Mouse (Mus musculus): ENCODE data around the gene Lmx1b.

The Lmx1b gene

GRCm38 (mm10) chr2:33582457-33583060 is 57.8 kb downstream of the Lmx1b start:
- no peak for DNase-seq (ENCODE audit: low read depth, low spot score)

GRCm38 (mm10) chr2:33581866-33582265 is 58.4 kb downstream of the Lmx1b start:
- DNase-seq (ENCODE audit: low read depth, low spot score) = peak; percentile 59

DNA sequence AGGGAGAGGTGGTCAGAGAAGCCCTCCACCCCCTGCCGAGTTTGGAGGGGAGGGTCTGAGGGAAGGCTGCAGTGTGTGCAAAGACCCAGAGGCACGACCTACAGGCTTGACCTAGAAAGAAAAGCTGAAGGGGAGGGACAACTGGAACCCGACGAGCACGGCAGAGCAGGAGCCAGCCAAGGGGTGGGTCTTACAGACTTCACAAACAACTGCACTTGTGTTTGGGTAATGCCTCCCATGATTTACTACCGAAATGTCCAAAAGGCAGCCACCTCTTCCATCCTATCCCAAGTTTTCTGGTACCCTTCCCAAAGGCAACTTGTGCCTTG is 58.9 kb downstream of the Lmx1b start:
- DNase-seq (ENCODE audit: low read depth, low spot score) = peak; percentile 71

DNA sequence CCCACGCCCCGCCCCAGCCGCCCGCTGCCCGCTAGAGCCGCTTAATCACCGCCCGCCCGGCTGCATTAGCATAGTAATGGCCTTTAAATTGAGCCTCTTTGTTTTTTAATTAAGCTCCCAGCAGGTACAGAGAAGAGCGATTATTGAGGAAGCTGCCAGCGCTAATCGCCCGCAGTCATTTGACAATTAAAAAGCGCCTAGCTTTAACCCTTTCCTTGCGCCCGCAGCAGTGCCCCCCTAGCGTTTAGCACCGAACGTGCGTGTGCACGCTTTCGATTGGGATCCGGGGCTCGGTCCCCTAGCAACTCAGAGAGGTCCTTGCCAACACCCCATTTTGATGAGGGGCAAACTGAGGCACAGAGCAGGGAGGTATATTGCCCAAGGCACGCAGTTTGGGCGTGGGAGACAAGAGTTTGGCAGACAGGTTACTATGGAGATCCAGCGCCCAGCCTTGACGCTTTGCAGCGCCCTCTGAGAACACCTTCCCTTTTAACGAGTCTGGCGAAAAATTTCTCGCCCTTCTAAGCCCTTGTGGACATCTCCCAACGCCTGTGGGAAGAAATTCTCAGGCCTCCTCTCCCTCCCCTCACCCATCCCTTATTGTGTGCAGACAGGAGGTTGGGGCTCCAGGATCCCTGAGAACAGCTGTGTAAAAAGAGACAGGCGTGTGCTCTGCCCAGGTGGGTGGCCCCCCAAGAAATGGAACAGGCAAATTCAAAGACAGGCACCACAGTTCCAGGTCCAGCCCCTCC is 59.4 kb downstream of the Lmx1b start:
- peak; percentile 85 for DNase-seq (ENCODE audit: low read depth, low spot score)

- DNase-seq (ENCODE audit: low read depth, low spot score) = no peak
Measured at GRCm38 (mm10) chr2:33575406-33575805, 64.9 kb downstream of the Lmx1b start.

DNA sequence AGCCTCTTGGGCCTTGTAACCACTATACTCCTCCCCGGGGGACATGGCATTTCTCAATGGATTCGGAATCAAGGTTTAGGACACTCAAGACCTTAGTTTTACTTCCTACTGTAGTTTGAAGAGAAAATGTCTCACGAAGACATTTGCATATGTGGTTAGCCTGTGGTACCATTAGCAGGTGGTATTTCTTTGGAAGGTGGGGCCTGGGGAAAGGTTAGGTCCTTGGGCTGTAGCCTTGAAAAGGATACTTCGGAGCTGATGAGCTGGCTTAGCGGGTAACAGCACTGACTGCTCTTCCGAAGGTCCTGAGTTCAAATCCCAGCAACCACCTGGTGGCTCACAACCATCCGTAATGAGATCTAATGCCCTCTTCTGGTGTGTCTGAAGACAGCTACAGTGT is 67.2 kb downstream of the Lmx1b start:
- DNase-seq (ENCODE audit: low read depth, low spot score) = no peak

- DNase-seq (ENCODE audit: low read depth, low spot score) = no peak
Measured at GRCm38 (mm10) chr2:33571219-33571824, 69.0 kb downstream of the Lmx1b start.

GRCm38 (mm10) chr2:33569698-33570097 is 70.6 kb downstream of the Lmx1b start:
- DNase-seq (ENCODE audit: low read depth, low spot score) = no peak

DNA sequence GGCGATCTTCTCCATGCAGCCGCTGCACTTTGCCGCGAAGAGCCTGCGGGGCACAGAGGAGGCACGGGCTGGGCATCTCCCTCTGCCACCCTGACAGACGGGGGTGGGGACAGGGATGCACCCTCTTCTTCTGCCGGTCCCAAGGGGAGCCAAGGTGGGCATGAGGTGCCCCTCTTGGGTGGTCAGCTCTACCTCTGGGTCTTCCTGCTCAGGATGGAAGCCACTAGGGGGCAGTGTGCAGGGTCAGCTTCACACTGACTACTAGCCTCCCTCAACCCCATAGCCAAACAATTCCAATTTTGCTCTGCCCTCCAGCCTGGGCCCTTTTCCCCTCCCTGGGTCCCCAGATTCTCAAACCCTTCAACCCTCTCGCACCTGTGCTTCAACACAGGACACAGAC is 71.1 kb downstream of the Lmx1b start:
- peak; percentile 55 for DNase-seq (ENCODE audit: low read depth, low spot score)

DNA sequence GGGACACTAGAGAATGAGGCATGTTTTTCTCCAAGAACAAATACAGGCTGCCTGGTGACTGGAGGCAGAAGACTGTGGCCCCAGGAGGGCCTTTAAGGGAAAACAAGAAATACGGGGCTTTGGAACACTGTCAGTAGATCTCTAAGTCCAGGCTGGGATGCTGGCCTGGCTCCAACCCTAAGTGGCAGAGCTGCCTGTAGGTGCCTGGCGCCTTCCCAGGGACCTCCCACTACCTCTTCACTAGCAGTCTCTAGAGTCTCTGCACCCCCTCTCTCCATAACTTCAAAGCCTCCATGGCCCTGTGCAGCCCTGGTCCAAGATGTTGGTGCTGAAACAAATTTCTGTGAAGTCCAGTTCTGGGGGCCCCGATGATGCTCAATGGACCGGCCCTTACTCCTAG is 74.4 kb downstream of the Lmx1b start:
- no peak for DNase-seq (ENCODE audit: low read depth, low spot score)

- DNase-seq (ENCODE audit: low read depth, low spot score) = no peak
Measured at GRCm38 (mm10) chr2:33564748-33565147, 75.6 kb downstream of the Lmx1b start.

GRCm38 (mm10) chr2:33559752-33560151 is 80.6 kb downstream of the Lmx1b start:
- DNase-seq (ENCODE audit: low read depth, low spot score) = peak; percentile 70

- peak; percentile 29 for DNase-seq (ENCODE audit: low read depth, low spot score)
Measured at GRCm38 (mm10) chr2:33559334-33559733, 81.0 kb downstream of the Lmx1b start.

- DNase-seq (ENCODE audit: low read depth, low spot score) = peak; percentile 48
Measured at GRCm38 (mm10) chr2:33558233-33558632, 82.1 kb downstream of the Lmx1b start.

- DNase-seq (ENCODE audit: low read depth, low spot score) = no peak
Measured at GRCm38 (mm10) chr2:33555573-33555972, 84.7 kb downstream of the Lmx1b start.

GRCm38 (mm10) chr2:33552672-33553071 is 87.6 kb downstream of the Lmx1b start:
- DNase-seq (ENCODE audit: low read depth, low spot score) = peak; percentile 77

- no peak for DNase-seq (ENCODE audit: low read depth, low spot score)
Measured at GRCm38 (mm10) chr2:33547595-33547994, 92.7 kb downstream of the Lmx1b start.

DNA sequence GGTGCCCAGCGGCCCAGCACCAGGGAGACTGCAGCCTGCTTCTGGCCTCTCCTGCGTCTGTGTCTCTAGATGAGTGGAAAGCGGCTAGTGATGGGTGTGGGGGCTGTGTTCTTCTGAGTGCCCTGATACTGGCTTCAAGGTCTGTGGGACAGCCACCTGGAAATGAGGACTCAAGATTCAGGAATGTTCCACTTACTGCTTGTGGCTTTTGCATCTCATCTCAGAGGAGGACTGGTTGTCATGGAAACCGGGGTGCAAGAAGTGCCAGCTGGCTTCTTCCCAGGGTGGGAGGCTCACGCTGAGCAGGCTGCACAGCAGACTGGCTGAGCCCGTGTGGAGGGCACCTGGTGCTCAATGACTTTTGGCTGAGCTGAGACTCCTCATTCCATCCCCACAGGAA is 93.4 kb downstream of the Lmx1b start:
- DNase-seq (ENCODE audit: low read depth, low spot score) = no peak

DNA sequence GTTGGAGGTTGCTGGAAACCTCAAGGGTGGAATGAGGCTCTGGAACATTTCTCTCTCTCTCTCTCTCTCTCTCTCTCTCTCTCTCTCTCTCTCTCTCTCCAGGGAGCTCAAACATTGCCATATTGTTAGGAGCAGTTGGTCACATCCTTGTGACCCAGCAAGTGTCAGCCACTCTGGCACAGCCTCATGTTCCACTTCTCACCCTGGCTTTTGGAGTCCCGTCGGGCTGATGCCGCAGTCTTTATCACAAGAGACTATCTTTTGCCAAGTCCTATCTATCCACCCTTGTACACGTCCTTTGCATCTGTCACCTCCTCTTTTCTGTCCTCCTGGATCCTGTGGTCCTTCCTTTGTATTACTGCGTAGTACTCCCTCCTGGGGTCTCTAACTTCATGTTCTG is 94.3 kb downstream of the Lmx1b start:
- DNase-seq (ENCODE audit: low read depth, low spot score) = no peak

GRCm38 (mm10) chr2:33544781-33545566 is 95.3 kb downstream of the Lmx1b start:
- no peak for DNase-seq (ENCODE audit: low read depth, low spot score)

- no peak for DNase-seq (ENCODE audit: low read depth, low spot score)
Measured at GRCm38 (mm10) chr2:33544203-33544762, 96.0 kb downstream of the Lmx1b start.
